Mouse (Mus musculus): Measurements from ENCODE around the gene Med22. TPM values are rescaled to one million over a fixed set of nuclear protein-coding genes. Genes with fewer than 3 reads are reported as not detected.

Med22 gene
- polyA plus RNA-seq, 1 experiment from 2014 or later, result 77.3 TPM

DNA sequence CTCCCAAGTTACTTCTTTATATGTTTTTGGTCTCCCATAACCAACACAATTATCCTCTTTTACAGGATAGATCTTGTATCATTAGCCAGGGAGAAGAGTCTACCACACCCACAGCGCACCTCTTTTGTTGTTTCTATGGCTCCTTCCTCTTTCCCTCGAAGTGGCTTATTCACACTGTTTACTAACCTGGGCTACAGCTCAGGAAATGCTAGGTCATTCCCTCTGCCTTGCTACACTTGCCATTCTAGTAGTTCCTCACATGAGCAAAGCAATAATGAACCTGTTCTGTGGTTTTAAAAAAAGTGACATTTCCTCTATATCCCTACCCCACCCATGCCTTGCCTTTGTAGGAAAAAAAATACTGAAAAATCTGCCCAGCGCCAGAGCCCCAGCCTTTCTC is 47.6 kb downstream of the Med22 start:
- 76% methylated on average over 3 of the region's 3 CpGs for WGBS
- Histone ChIP-seq H3K36me3 (ENCODE audit: control insufficient read depth, insufficient read depth, low read length) (no peaks in the 10 kb centered on the region), H3K4me1 (replicated peaks; ENCODE audit: control insufficient read depth, insufficient read depth, low read length) (no peaks in the 10 kb centered on the region), H3K27ac (ENCODE audit: low read depth, low read length) (no peak overlapping the region), H3K27me3 (ENCODE audit: control insufficient read depth, insufficient read depth, low read length) (no peaks in the 10 kb centered on the region), H3K9ac (ENCODE audit: low read depth, low read length) (no peak overlapping the region), H3K4me3 (ENCODE audit: low read depth, low read length) (no peak overlapping the region), H3K9me3 (ENCODE audit: control insufficient read depth, low read length) (no peaks in the 10 kb centered on the region), H3K4me2 (replicated peaks; ENCODE audit: low read depth, low read length) (no peak overlapping the region)
- ATAC-seq (ENCODE audit: low FRiP score) (no peak), DNase-seq (ENCODE audit: low spot score) (no peak)

Other genes with a start within 250 kb of the Med22 start
- gene Lcn4, start 239.4 kb downstream of the Med22 start, polyA plus RNA-seq (2014; fragmentation: Nextera tagmentation; extraction: Ambion mirVana), result not detected in 2 replicates
- not detected in 2 replicates for gene Abo, start 45.7 kb downstream of the Med22 start, polyA plus RNA-seq (2014; fragmentation: Nextera tagmentation; extraction: Ambion mirVana)
- gene Surf6, start 7.8 kb downstream of the Med22 start, polyA plus RNA-seq (2014; fragmentation: Nextera tagmentation; extraction: Ambion mirVana), result 16.7 and 18.4 TPM in 2 replicates
- 627 and 628 TPM in 2 replicates for gene Rpl7a, start 87 bp upstream of the Med22 start, polyA plus RNA-seq (2014; fragmentation: Nextera tagmentation; extraction: Ambion mirVana)
- 44.6 and 50.7 TPM in 2 replicates for gene Surf2, start 5.7 kb upstream of the Med22 start, polyA plus RNA-seq (2014; fragmentation: Nextera tagmentation; extraction: Ambion mirVana)
- 52.9 and 53.9 TPM in 2 replicates for gene Surf1, start 5.9 kb upstream of the Med22 start, polyA plus RNA-seq (2014; fragmentation: Nextera tagmentation; extraction: Ambion mirVana)
- 140 and 143 TPM in 2 replicates for gene Surf4, start 23.3 kb upstream of the Med22 start, polyA plus RNA-seq (2014; fragmentation: Nextera tagmentation; extraction: Ambion mirVana)
- gene Stkld1, start 23.4 kb upstream of the Med22 start, polyA plus RNA-seq (2014; fragmentation: Nextera tagmentation; extraction: Ambion mirVana), result not detected in 2 replicates
- gene Rexo4, start 53.7 kb upstream of the Med22 start, polyA plus RNA-seq (2014; fragmentation: Nextera tagmentation; extraction: Ambion mirVana), result 48.5 and 50.5 TPM in 2 replicates
- gene Adamts13, start 62.7 kb upstream of the Med22 start, polyA plus RNA-seq (2014; fragmentation: Nextera tagmentation; extraction: Ambion mirVana), result not detected in 2 replicates
- gene Cacfd1, start 99.2 kb upstream of the Med22 start, polyA plus RNA-seq (2014; fragmentation: Nextera tagmentation; extraction: Ambion mirVana), result 91.7 and 98.9 TPM in 2 replicates
- 1.1 and 2.3 TPM in 2 replicates for gene Slc2a6, start 117.3 kb upstream of the Med22 start, polyA plus RNA-seq (2014; fragmentation: Nextera tagmentation; extraction: Ambion mirVana)
- gene Mymk, start 161.5 kb upstream of the Med22 start, polyA plus RNA-seq (2014; fragmentation: Nextera tagmentation; extraction: Ambion mirVana), result 1.9 and 3.6 TPM in 2 replicates
- gene Adamtsl2, start 168.7 kb upstream of the Med22 start, polyA plus RNA-seq (2014; fragmentation: Nextera tagmentation; extraction: Ambion mirVana), result 5.6 and 6.2 TPM in 2 replicates
- gene Fam163b, start 231.8 kb upstream of the Med22 start, polyA plus RNA-seq (2014; fragmentation: Nextera tagmentation; extraction: Ambion mirVana), result 0.23 and 0.43 TPM in 2 replicates

Measured in hindbrain, embryonic 11.5 days (tissue).